Mouse (Mus musculus) forelimb bud, embryonic 11.5 days (tissue): ENCODE results near the gene Dnpep.

Source experiments
- DNase-seq: peaks from one replicate; pipeline ENCODE4 v3.0.0-alpha.2; 2012; ENCODE audit warnings: low read depth, low spot score

Gene Dnpep

DNA sequence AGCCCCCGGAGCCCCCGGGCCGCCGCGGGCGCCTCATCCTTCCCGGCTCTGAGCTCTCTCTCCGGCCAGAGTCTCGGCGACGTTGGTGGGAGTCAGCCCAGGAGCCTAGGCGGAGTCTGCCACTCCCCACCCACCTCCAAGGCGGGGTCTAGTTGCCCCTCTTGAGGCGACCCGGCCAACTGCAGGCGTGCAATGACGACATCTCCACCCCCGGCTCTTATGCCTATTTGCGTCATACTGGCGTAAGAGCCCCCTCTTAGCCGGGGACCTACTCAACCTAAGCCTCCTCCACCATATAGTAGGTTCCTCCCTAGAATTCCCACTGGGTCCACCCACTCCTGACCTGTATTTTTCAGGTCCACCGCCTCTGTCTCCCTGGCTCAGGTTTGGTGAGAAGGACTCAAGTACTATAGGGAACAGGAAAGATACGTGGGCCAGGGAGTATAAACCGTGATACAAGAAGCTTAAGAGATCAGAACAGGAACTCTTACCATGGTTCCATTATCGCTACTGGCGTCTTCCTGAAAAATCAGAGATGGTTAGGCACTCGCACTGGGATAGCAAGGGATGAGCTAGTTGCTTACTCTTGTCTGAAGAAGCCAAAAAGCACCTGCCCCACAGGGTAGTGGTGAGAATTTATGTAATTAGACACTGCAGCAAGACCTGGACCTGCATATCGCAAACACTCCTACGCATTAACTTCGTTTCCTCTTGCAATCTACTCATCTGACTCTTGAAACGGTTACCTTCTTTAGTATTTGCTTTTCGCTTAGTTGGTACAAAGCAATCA lies 53.5 kb downstream of the Dnpep start, which contains the start of gene Ptprn:
Gene Ptprn, minus strand, starts transcription at position 412 of the 790 bp plus-strand sequence.
- no peak for DNase-seq

GRCm38 (mm10) chr1:75262969-75263951 lies 54.5 kb downstream of the Dnpep start:
- peak; percentile 87 for DNase-seq

GRCm38 (mm10) chr1:75261278-75261677 lies 56.5 kb downstream of the Dnpep start:
- DNase-seq = no peak
